Mouse (Mus musculus) embryo, embryonic 10 days (tissue): ENCODE data around the gene Rnpep.
"Not testable (repeated sequence)": the region's sequence is repeated elsewhere in the genome, so short reads cannot be mapped to it uniquely, and the experiment has no call there.

Source experiments
- DNase-seq: peaks from one replicate; pipeline ENCODE4 v3.0.0-alpha.2; 2015; ENCODE audit warnings: low spot score

The Rnpep gene

GRCm38 (mm10) chr1:135258380-135259127 lies 25.3 kb downstream of the Rnpep start, which contains the start of gene Elf3:
Gene Elf3, minus strand, starts transcription at chr1:135258568.
- peak; percentile 85 for DNase-seq

- DNase-seq, result no peak
These were observed 27.6 kb downstream of the Rnpep start for GRCm38 (mm10) chr1:135256299-135256698.

GRCm38 (mm10) chr1:135252854-135253253 lies 31.0 kb downstream of the Rnpep start:
- DNase-seq, result peak; percentile 27

GRCm38 (mm10) chr1:135251405-135251804 lies 32.5 kb downstream of the Rnpep start:
- DNase-seq, result peak; percentile 19

GRCm38 (mm10) chr1:135250706-135251105 lies 33.2 kb downstream of the Rnpep start:
- DNase-seq, result no peak

- peak; percentile 41 for DNase-seq
These were observed 35.4 kb downstream of the Rnpep start for GRCm38 (mm10) chr1:135248434-135248850.

- DNase-seq, result no peak
These were observed 39.9 kb downstream of the Rnpep start for GRCm38 (mm10) chr1:135244014-135244413.

- DNase-seq, result not testable (repeated sequence)
These were observed 43.7 kb downstream of the Rnpep start for GRCm38 (mm10) chr1:135240206-135240605.

GRCm38 (mm10) chr1:135237131-135237851 lies 46.6 kb downstream of the Rnpep start:
- no peak for DNase-seq

- DNase-seq, result no peak
These were observed 49.1 kb downstream of the Rnpep start for GRCm38 (mm10) chr1:135234771-135235170.

- DNase-seq, result no peak
These were observed 49.9 kb downstream of the Rnpep start for GRCm38 (mm10) chr1:135233961-135234360.

GRCm38 (mm10) chr1:135231878-135232277 lies 52.0 kb downstream of the Rnpep start:
- not testable (repeated sequence) for DNase-seq

GRCm38 (mm10) chr1:135227339-135227950 lies 56.4 kb downstream of the Rnpep start:
- no peak for DNase-seq

GRCm38 (mm10) chr1:135224981-135225604 lies 58.8 kb downstream of the Rnpep start:
- DNase-seq, result no peak

- no peak for DNase-seq
These were observed 59.7 kb downstream of the Rnpep start for GRCm38 (mm10) chr1:135224147-135224546.

GRCm38 (mm10) chr1:135217607-135218233 lies 66.2 kb downstream of the Rnpep start:
- no peak for DNase-seq

- no peak for DNase-seq
These were observed 69.9 kb downstream of the Rnpep start for GRCm38 (mm10) chr1:135213772-135214640.
